Mouse (Mus musculus): Measurements from ENCODE around the gene Foxe3. TPM values are rescaled to one million over a fixed set of nuclear protein-coding genes. Genes with fewer than 3 reads are reported as not detected.
"Not testable (repeated sequence)": the region's sequence is repeated elsewhere in the genome, so short reads cannot be mapped to it uniquely, and the experiment has no call there.

Foxe3 gene
- not detected for total RNA-seq (2021)
- long read RNA-seq, experiment 1 = 0 reads
- long read RNA-seq, experiment 2 = 0 reads

- DNase-seq (ENCODE audit: low spot score in 2 of 2) = no peak
Observed at GRCm38 (mm10) chr4:114925917-114926312, at the start of gene Foxe3. Gene Foxe3 (minus strand): TSS chr4:114926013.

GRCm38 (mm10) chr4:114973229-114973740 is 47.5 kb upstream of the Foxe3 start:
- no peak for DNase-seq (ENCODE audit: low spot score in 2 of 2)

- no peak for DNase-seq (ENCODE audit: low spot score in 2 of 2)
Observed at GRCm38 (mm10) chr4:114970736-114971135, 44.9 kb upstream of the Foxe3 start.

- not testable (repeated sequence) for DNase-seq (ENCODE audit: low spot score in 2 of 2)
Observed at GRCm38 (mm10) chr4:114960881-114961280, 35.1 kb upstream of the Foxe3 start.

- no peak for DNase-seq (ENCODE audit: low spot score in 2 of 2)
Observed at GRCm38 (mm10) chr4:114959533-114959932, 33.7 kb upstream of the Foxe3 start.

GRCm38 (mm10) chr4:114958786-114959185 is 33.0 kb upstream of the Foxe3 start:
- DNase-seq (ENCODE audit: low spot score in 2 of 2) = no peak

GRCm38 (mm10) chr4:114958231-114958630 is 32.4 kb upstream of the Foxe3 start:
- no peak for DNase-seq (ENCODE audit: low spot score in 2 of 2)

GRCm38 (mm10) chr4:114957403-114957802 is 31.6 kb upstream of the Foxe3 start:
- DNase-seq (ENCODE audit: low spot score in 2 of 2) = no peak

GRCm38 (mm10) chr4:114953172-114953571 is 27.4 kb upstream of the Foxe3 start:
- no peak for DNase-seq (ENCODE audit: low spot score in 2 of 2)

GRCm38 (mm10) chr4:114947852-114948481 is 22.2 kb upstream of the Foxe3 start:
- DNase-seq (ENCODE audit: low spot score in 2 of 2) = no peak

GRCm38 (mm10) chr4:114947395-114947794 is 21.6 kb upstream of the Foxe3 start:
- DNase-seq (ENCODE audit: low spot score in 2 of 2) = peak; percentile 69 to 72

GRCm38 (mm10) chr4:114946416-114946815 is 20.6 kb upstream of the Foxe3 start:
- no peak for DNase-seq (ENCODE audit: low spot score in 2 of 2)

- no peak for DNase-seq (ENCODE audit: low spot score in 2 of 2)
Observed at GRCm38 (mm10) chr4:114945021-114945420, 19.2 kb upstream of the Foxe3 start.

- DNase-seq (ENCODE audit: low spot score in 2 of 2) = no peak
Observed at GRCm38 (mm10) chr4:114942583-114942982, 16.8 kb upstream of the Foxe3 start.

- no peak for DNase-seq (ENCODE audit: low spot score in 2 of 2)
Observed at GRCm38 (mm10) chr4:114942112-114942511, 16.3 kb upstream of the Foxe3 start.

GRCm38 (mm10) chr4:114941311-114941710 is 15.5 kb upstream of the Foxe3 start:
- no peak for DNase-seq (ENCODE audit: low spot score in 2 of 2)

GRCm38 (mm10) chr4:114938248-114938647 is 12.4 kb upstream of the Foxe3 start:
- no peak for DNase-seq (ENCODE audit: low spot score in 2 of 2)

GRCm38 (mm10) chr4:114937459-114938047 is 11.7 kb upstream of the Foxe3 start:
- no peak for DNase-seq (ENCODE audit: low spot score in 2 of 2)

GRCm38 (mm10) chr4:114934188-114934587 is 8.4 kb upstream of the Foxe3 start:
- DNase-seq (ENCODE audit: low spot score in 2 of 2) = no peak

GRCm38 (mm10) chr4:114932747-114933146 is 6.9 kb upstream of the Foxe3 start:
- no peak for DNase-seq (ENCODE audit: low spot score in 2 of 2)

GRCm38 (mm10) chr4:114929155-114929554 is 3.3 kb upstream of the Foxe3 start:
- no peak for DNase-seq (ENCODE audit: low spot score in 2 of 2)

- no peak for DNase-seq (ENCODE audit: low spot score in 2 of 2)
Observed at GRCm38 (mm10) chr4:114924971-114925916, 569 bp downstream of the Foxe3 start.

Data from adrenal gland, postnatal 4 days (tissue).